Mouse (Mus musculus) yolk sac, embryonic 10.5 days (tissue): ENCODE data around the gene Cbx2.

Experiments used
- DNase-seq: peaks from one replicate; pipeline ENCODE4 v3.0.0-alpha.2; 2017; ENCODE audit warnings: low spot score

The Cbx2 gene

DNA sequence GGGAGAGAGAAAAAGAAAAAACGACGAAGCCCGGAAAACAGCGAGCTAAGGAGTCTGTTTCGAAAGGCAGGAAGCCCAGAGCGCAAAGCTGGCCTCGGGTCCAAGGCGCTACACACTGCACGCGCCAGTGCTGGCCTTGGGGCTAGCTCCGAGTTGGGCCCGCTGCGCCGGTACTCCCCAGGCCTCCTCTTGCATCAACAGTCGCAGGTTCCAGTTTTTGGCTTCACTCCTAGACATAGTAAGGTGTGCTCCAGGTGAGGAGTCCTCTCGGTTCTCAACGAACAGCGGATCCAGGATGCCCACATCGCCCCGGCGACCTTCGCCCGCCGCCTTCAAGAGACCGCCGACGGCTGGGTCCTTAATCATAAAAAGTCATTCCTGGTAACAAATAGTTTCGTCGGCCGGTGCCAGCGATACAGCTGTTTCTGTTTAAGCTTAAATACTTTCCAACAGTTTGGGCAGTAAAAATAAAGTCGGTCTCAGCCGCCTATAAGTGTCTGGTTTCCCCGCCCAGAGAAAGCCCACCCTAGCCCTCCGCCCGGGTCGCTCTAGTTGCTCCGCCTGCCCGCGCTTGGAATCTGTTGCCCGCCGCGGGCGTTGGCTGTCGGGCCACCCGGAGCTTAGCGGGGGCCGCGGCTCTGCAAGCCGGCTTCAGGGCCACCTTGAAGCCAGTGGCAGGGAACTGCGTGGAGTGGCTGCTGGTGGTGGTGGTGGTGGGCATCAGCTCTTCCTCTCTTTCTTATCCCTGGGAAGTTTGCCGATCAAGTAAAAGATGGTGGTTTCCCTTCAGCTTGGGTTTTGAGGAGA is 19.9 kb downstream of the Cbx2 start:
- no peak for DNase-seq

DNA sequence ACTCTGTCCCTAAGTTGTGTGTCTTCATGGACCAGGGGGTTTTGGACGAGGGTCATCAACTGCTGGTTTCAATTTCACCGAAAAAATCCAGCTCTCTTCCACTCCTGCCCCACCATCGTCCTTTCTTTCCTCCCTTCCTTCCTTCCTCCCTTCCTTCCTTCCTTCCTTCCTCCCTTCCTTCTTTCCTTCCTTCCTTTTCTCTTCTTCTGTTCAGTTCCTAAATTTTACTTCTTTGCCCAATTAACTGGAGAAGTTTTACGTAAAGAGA is 20.4 kb downstream of the Cbx2 start:
- no peak for DNase-seq

DNA sequence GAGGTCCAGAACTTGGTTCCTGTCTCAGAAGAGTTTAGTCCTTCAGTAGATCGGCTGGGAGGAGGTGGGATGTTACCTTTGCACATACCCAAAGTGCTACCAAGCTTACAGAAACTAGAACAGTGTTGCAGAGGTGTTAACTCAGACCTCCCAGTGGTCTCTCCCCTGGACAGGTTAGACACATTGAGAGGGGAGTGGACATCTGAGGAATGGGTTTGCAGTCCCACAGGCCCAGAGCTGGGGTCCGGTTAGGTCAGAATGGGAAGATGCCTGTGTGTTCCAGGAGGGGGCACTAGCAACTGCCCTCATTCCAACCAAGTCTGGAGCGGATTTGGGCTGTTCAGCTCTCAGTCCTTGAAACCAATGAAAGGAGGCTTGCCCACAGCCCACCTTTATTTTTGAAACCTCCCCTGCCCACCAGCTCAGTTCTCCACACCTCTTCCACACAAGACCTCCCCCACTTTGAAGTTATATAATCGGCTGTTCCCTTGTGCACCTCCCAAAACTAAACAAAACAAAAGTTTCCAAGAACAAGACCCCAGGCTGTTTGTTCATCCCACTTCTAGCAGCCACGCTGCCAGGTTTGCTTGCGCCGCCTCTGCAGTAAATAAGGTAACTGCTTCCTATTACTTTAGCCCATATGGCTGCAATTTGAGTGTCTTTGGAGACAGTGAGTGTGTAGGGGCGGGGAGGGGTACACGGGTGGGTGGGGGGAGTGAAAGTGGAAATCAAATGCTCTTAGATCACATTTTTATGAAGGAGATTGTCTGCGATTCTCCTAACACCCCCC is 21.2 kb downstream of the Cbx2 start:
- DNase-seq = no peak

DNA sequence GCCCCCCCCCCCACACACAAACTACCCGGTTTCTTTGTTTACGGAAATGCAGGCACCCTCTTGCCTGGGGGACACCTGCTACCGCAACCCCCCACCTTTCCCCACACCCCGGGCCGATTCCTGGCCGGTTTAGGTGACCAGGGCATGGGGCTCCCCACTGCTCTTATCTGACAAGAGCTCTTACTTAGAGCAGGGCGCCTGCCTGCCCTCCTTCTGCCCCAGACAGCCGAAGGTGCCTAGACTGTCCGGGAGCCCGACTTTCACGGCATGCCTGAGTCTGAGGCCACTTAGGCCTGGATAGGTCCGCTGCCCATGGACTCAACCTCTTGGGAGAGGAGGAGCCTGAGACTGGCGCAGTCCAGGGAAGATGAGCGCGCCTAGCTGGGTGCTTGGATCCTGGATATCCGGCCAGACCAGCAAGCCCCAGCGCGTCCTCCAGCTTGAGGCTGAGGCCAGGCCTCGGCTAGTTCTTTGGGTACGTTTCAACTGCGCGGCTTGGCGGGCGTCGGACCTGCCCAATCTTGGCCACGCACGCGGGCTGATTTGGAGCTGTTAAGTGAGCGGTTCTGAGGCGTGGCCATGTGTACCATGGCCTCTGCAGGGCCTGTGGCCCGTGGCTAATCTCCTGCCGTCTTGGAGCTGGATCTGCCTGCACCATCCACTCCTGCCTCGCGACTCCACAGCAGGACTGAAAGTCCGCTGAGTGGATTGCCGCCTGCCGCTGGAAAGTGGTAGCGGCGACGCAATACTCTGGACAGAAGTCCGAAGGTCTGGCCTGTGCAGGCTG is 22.0 kb downstream of the Cbx2 start:
- DNase-seq = no peak

DNA sequence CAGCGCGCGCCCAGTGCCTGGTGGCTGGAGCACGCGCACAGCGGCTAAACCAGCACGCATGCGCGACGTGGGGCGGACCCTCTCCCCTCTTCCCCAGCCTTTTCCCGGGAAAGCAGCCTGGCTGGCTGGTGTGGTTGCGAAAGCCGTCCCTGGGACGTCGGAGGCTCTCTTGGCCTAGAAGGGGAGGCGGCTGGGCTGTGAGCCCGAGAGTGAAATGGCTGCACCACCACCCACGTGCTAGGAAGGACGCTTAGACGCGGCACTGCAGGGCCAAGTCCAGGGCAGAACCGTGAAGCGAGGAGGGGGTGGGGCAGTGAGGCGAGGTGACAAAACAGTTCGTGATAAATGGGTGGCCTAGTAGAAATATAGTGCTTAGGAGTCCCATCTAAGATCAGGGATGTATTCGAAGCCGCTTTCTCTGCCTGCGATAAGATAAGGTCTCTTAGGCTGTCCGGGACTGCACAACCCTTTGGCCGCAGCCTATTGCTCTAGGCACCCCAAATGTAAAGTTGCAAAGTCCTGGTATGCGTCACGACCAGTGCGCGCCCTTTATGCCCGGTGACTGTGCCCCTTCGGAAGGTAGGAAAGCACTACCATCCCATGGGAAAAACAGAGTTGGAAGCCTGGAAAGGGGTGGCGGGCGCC is 24.0 kb downstream of the Cbx2 start:
- DNase-seq = no peak

DNA sequence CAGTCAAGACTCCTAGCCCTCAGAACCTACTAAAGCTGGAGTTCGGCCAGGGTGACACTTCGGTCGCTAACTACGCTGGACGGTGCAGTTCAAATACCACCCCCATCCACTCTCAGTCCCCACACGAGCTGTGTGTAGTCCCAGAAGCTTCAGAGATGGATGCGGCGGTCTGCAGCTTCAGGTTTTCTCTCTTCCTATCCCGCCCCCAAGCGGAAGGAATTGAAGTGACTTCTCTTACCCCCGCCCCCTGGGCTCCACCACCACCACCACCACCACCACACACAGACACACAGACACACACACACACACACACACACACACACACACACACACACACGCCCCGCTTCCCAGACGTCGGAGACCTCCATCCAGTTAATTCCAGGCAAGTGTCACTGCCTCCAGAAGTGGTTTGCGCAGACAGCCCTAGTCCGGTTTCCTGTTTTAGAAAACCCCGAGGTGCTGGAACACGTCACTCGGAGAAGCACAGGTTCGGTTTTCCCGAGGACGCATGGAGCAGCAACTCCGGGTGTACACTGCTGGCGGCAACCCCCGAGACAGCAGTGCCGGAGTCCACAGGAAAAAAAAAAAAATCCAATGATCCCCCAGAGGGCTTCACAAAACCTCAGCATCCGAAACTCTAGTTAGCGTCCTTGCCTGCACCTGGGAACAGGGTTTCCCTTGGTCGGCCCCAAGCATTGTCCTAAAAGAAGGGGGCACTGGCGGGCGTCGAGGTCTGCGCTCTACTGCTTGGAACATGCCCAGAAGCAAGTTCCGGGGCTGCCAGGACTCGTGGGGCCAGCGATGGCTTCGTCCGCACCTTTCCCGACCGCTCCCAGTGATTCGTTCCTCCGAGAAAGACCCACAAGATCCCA is 24.7 kb downstream of the Cbx2 start:
- DNase-seq = no peak

DNA sequence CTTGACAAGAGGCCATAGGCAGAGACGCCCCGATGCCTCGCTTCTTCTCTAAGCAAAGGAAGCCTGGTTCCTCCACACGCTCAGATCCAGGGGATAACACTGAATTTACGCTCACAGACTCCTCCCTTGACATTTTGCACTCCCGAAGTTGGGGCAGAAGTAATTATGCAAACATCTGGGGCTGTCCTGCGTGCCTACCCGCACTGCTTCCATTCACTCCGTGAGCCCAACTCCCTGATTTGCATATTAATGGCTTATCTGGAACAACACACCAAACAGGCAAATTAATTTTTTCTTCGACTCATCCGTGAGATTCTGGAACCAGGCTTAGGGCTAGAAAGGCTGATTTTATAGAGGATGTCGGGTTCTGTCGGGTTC is 25.4 kb downstream of the Cbx2 start:
- no peak for DNase-seq

DNA sequence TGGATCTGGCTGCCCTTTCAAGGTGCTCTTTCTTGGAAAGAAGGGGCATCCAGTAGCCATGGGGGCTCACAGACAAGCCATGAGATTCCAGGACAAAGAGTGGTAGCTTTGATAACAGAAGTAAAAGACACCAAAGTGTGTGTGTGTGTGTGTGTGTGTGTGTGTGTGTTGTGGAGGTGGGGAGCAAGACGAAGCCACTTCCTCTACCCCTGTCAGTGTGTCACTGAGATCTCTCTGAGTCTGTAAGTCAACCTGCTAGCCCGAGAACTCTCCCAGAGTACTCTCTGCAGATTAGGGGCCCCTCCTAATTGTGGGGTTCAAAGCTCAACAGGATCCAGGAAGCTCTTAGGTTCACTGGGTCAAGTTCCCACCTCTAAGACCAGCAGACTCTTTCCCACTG is 27.6 kb downstream of the Cbx2 start:
- no peak for DNase-seq

DNA sequence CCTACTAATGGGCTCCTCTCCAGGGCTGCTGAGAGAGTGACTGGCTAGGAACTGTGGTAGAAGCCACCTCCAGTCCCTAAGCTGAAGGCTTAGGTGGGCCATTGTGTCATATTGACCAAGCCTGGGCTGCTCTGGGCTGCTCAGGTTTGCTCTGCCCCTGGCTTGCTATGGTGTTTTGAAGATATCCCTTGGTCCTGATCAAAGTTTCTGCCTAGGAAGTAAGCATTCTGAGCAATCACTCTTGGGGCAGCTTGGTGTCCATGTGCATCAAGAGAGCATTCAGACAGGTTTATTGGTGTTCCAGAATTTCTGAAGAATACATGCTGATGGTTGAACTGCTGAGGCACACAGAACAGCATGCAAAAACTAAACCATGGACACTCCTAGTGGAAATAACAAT is 28.7 kb downstream of the Cbx2 start:
- DNase-seq = no peak

DNA sequence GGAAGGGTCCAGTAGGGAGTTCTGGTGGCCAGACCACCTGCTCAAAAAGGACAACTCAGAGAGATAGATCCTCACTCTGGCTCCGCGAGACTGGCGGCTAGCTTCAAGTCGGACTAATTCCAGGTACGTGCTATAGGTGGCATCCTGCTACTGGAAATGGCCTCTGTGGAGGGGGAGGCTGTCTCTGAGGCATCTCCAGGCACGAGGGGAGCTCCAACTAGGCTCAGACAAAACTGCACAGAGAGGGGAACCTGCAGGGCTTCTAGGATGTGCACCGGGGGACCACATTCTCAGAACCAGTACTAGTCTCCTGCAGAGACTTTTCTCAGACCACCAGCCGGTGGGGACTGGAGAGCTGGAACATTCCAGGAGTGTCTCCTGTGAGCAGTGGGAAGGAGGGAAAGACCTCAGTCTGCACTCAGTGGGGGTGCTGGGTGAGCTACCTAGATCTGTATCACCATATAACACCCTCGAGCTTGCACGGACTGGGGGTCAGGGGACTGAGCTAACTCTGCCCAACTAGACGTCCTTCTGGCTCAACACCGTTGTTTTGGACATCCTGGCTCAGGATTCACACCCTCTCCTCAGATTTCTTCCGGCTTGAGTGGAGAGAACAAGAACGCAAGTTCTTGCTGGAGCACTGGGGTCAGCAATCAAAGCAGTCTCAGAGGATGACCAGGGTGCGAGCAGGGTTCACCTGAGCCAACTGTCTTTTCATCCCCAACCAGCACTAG is 29.3 kb downstream of the Cbx2 start:
- peak; percentile 39 for DNase-seq

DNA sequence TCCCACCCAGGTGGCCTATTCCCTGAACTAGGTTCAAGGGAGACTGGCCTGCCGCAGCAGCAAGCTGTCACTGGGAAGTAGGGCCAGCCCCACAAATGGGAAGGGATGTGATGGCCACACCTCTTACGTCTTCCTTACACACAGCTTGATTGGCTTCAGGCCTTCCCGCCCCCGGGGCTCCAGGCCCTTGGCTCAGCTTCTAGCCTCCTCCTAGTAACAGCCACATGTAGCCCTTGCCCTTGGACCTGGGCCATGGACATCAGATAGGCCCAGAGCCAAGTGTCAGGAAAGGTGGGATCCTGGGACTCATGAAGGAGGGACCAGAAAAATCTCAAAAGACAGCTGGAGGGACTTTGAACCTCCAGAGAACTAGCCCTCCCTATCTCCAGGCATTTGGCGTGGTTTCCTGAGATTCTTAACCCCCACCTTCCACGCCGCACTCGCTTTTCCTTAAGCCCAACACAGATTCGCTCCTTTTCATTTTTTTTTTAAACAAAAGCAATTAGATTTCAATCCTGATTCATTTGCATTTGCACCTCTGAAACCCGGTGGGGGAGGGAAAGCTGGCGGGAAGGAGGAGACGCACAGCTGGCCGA is 30.0 kb downstream of the Cbx2 start:
- peak; percentile 43 for DNase-seq

DNA sequence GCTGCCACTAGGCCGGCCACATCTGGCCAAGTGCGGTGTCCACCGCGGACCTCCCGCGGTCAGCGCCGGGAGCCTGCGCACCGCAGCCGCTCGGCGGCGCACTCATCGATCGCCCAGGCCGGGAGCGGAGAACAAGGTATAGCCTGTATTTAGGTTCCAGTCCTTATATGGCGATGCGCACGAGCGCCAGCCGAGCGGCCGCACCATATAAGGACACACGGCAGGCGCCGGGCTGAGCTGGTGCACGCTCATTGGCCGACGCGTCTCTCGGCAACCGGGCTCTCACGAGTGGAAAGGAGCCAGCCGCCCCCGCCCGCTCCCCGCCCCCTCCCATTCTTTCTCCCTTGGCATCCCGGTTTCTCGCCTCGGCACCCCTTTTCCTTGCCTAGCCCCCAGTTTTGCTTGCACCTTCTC is 30.5 kb downstream of the Cbx2 start:
- DNase-seq = peak; percentile 85

DNA sequence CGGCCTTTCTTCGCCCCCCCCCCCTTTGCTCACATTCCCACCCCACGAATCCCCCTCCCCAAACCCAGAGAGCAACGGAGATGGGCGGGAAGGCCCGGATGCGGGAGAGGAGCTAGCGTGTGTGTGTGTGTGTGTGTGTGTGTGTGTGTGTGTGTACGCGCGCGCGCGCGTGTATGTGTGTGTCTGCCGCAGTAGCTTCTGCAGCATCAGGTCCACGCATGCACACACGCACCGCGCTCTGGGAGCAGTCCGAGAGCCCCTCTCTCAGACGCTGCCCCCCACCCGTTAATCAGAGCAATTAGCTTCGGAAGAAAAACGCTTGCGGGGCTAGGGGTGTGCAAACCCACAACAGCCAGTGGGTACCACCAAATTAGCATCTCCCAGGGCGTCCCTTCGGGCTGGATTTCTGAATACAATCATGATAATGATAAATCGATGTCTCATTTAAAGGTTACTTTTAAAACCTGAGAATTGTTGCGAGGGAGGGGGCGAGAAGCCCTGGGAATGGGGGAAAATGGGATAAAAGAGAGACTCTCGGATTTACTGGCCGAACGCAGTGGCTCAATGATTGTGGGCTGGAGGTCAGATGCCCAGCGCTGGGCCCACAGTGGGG is 31.1 kb downstream of the Cbx2 start:
- no peak for DNase-seq

DNA sequence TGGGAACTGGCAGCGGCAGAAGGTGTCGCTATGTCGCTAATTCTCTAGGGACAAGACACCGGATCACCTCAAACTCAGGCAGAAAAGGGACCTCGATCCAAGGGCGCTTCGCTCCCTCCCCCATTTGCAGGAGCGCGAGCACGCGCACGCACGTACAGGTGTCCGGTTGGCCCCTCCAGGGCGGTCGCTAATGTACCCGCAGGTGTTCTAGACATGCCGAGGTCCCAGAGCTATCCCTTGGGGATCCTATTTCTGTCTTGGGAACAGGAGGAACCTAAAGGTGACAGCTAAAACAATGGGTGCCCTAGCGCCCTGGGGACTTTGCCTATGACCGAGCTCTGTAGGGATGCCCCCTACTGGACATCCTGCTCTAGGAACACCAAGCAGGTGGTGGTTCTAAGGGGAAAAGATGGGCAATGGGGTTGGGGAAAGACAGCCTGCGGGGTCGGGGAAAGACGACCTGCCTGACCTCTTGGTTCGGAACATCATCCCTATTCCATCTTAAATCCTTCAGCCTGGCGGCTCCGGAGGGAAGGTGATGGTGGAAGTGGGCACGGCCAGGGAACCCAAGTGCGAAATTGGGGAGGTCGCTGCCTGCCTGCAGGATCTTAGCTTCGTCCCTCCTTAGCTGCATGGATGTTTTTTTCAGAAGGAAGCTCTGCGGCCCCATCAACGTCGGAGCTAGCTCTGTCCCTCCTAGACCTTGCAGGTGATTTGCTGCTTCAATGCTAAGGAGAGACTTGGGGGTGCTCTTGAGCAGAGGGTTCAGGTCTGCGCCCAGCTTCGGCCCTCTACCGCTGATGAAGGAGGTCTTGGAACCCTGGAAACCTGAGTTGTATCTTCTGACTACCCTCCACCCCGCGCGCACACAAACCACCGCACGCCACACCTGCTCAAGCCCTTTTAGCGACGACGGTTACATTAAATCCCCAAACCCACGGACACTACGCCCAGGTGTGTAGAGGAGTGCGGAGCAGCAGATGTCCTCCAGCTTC is 31.9 kb downstream of the Cbx2 start:
- DNase-seq = no peak

DNA sequence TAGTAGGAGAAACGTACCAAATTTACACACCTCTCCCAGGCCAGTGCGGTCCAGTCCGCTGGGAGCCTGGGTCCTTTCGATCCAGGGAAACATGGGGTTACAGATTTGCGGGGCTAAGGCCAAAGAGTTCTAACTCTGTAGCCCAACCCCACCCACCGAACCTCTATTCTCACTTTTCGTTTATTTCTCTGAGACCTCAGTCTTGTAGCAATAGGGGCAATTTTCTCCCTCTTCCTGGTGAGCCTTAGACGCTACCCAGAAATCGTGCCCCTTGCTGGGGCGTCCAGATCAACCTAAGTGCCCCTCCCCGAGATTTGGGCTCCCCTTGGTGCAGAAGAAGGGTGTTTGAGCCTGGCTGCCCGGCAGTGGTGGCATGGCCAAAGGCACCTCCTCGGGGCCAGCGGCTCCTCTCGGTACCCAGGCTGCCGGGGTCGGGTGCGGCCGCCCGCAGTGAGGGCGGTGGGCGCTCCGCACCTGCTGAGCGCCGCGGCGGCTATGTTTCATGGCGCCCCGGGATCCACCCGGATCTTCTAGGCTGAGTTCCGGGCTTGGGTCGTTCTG is 32.9 kb downstream of the Cbx2 start:
- DNase-seq = no peak

DNA sequence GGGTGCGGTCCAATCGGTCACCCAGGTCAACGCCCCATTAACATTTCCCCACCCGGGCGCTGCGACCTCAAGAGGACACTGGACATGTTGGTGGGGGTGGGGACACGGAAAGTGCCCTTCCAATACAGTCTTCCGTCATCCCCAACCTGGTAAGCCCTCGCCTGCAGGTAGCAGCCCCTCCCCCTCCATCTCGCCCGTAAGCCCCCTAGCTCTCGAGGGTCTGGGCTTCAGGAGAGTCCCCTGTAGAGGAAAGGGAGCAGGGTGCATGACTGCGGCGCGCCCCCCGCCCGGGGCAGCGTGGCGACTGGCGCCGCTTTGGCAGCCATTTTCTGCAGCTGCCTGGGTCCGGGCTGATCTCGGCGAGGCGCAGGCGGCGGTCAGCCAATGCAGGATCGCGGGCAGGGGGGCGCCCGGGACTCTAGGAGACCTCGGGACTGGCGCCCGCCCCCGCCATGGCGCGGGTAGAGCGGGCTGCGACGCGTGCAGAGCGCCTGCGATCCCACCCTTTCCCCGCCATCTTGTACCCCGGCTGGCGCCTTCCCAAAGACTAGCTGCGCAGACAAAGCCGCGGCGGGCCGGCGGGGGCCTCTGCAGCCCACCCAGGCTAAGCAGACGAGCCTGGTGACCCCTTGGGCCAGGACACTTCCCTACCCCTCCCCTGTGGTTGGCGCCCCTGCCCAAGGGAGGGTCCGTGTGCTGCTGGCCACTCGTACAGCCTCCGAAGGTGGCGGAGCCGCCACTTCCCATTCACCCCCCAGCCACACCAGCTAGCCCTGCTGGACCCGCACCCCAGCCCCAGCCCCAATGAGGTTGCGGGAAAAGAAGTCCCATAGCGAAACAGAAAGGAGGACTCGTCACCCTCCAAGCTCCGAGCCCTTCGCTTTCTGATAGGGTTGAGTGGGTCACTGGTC is 33.8 kb downstream of the Cbx2 start:
- peak; percentile 43 for DNase-seq

DNA sequence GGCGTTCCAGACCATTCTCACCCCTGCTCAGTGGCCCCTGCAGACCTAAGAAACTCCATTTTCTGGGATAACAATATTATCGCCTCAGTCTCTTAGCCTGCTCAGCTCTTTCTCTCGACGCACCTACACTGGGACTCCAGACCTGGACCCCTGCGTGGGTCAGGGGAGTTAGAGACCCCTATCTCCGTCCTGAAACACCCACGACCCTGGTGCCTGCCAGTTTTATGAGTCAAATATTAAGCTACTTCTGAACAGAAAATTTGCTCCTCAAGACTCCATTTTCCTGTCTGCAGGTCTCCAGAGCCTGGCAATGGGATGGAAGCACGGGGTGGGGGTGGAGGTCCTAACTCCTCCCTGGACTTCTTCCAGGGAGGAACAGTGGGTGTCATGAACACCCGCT is 34.5 kb downstream of the Cbx2 start:
- no peak for DNase-seq
